Mouse (Mus musculus): ENCODE data around the gene Tnks1bp1.

- no peak for TF ChIP-seq POLR2A (IDR thresholded peaks at IDR 0.05; ENCODE audit: low read depth, low read length)
- TF ChIP-seq CTCF (conservative IDR thresholded peaks at IDR 0.05; ENCODE audit: insufficient read depth, insufficient read length, low read depth, low read length) = no peak
These were observed 62.6 kb downstream of the Tnks1bp1 start for GRCm38 (mm10) chr2:85110288-85110875.

All from kidney, adult 2 months (tissue).